Mouse (Mus musculus) adrenal gland, postnatal 14 days (tissue): ENCODE data around the gene Zfyve28. TPM values are rescaled to one million over a fixed set of nuclear protein-coding genes. Genes with fewer than 3 reads are reported as not detected.

Experiments
- DNase-seq: peaks from one replicate; pipeline ENCODE4 v3.0.0; 2021; ENCODE audit warnings: mixed read lengths
- total RNA-seq: library from RNA; stranded (reverse); gene quantifications from 2 replicates; pipeline ENCODE4 v1.2.3, GENCODE M21; 2021

Zfyve28 gene
- total RNA-seq, 1 experiment from 2014 or later = 0.44 TPM

DNA sequence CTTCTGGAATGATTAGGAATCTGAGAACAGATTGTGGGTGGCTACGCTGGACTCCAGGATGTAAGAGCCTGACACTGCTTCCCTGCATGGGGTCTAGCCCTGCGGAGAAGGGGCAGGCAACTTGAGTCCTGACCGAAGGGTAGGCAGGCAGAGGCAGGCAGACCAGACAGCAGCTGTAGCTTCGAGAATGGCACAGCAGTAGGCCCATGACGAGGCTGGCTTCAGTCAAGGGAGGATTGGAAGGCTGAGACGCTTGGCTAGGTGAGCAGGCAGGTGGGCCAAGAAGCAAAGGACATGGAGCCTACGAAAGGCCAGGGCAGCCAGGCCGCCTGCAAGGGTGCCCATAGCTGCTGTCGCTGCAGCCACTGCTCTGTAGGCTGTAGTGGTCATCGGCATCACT is 111.6 kb downstream of the Zfyve28 start:
- DNase-seq = no peak

DNA sequence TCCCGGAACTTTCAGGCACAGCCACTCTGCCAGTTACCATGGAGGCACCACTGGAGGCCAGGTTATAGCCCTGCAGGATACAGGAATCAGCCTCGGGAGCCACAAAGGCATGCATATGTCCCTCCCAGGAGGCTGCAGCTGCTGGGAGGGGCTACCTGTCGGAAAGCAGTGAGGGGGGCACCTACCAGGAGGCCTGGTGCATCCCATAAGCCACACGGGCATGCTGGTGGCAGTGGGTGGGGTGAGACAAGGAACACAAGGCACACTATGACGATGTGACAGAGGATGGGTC is 112.9 kb downstream of the Zfyve28 start:
- DNase-seq = no peak

DNA sequence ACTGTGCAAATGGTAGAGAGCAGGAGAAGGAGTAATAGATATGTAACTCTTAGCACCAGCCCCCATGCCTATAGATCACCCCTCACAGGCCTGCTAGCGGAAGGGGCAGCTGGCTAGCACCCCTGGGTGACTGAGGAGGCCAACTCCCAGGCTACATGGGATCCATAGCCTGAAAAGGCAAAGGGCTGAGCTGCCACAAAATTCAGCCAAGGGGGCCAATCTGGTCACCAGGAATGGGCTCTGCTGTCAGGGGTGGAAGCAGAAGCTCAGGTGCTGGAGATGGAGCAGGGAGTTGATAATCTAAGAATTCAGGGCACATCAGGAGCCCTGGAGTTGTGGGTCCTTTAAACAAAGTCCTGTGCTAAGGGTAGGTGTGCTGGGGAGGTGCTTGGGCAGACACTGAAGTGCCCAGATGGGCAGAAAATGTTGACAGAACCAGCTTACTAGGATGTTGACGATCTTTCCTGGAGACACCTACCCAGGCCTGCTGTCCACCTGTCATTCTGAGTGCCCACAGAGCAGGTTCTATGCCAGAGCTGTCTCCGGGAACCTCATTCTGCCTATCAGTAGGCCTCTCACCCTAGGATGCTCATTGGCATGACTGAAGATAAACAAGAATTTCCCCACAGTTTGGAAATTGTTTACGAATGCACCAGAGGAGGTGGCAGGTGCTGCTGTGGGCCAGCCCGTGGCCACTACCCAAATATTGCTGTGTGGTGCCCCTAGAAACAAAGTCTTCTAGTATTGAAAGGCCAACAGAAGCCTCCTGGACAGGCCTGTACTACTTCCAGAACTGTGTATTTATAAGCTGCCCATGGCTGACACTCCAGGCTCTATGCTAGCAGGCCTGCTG is 113.5 kb downstream of the Zfyve28 start:
- DNase-seq = no peak

DNA sequence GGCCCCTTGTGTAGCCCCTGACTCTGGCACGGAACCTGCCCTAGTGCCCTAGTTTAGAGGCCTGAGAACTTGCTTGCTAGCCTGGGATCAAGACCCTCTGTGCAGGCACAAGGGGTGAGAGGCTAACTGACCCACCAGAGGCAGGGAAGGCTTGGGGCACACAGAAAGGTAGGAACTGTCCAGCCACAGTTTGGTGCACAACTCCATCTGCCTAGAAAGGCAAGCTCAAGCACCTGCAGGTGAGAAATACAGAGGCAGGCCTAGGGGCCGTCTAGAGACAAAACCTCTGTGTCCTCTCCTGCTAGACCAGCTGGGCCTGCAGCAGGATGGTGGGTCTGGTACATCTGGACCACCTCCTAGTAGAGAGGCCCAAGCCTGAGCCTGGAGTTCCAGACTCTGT is 114.2 kb downstream of the Zfyve28 start:
- no peak for DNase-seq

DNA sequence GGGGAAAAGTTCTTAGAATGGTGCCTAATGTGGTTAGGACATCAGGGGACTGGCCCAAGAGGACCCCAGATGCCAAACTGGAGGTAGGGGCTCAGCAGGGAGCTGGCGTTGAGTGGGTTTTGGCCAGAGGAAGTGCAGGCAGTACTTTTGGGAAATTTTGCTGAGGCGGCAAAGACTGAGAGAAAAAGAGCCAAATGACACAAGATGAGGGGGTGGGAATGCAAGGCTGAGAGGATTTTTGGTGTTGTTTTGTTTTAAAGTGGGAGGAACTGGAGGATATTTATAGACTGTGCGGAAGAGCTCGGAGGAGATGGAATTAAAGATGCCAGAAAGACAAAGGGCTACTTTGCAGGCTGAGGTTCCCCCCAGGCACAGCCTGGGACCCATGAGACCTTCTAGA is 117.5 kb downstream of the Zfyve28 start:
- DNase-seq = no peak

DNA sequence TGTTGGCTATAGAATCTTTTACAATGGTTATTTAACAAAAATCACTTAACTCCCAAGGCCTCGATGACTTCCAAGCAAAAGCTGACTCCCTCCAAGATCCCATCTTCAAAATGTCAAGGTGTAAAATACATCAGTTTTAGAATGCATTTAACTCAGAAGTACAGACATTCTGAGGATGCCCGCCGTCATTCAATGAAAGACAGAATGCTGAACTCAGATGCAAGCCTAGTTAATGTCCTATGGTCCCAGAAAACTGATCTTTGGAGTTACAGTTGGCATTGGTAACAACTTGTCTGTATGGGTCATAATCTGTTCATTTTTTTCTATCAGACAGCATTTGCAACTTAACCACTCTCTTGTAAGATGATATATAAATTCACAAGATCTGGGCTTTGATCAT is 118.3 kb downstream of the Zfyve28 start:
- DNase-seq = no peak

DNA sequence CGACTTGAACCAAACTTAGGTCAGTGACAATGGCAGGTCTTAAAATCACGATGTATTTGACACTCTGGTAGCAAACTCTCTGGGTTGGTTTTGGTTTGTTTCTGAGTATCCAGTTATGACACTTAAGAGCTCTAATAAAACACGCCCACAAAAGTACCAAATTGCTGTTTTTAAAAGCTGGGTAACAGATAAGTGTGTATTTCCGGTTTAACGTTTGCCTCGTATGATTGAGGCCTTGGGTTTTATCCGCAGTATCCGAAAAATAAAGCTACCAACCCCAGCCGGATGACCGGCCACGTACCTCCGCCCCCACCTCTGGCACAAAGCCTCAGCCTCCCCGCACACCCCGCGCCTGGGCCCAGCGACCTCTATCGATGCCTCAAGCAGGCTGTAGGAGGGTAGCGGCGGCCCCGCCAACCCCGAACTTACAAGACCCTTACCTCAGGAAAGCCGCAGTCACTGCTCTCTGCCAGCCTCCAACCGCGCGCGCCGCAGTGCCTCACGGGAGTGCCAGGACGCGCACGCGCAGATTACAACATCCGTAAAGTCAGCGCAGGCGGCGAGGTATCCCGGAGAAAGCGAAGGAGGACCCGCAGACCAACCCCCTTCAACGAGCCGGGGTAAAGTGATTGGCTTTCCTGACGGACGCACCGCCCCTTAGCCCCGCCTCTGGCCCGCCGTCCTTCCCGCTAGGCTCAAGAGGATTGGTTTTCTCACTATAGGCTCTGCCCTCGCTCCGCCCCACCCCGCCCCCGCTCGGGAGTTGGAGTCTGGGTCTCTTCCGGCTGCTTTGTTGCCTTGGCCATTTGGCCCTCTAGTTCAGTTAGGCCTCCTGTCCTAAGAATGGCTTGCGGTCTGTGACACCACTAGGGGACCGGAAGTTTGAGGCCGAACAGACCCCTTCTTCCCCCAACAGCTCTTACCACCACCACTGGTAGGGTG is 119.0 kb downstream of the Zfyve28 start, which contains the start of the genes Poln and Haus3:
Poln (minus strand) TSS at position 499 of the 942 bp plus-strand sequence.
Haus3 (minus strand) TSS at position 578 of the 942 bp plus-strand sequence.
- DNase-seq = peak; percentile 99

DNA sequence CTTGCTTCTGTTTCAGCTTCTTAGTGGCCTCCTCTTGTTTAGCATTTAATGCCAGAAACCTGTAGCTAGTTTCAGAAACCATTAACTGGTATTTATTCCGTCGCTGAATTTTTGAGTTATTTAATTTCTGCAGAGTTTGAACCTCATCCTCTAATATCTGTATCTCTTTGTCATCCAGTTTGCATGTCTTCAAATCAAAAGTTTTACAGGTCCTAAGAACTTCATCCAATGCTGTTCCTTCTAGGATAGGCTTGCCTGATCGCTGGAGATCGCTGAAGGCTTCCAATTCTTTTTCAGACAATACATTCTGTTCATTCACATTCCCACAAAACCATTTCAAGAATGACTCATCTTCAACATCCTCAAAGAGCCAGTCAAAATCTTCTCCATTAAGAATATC is 120.4 kb downstream of the Zfyve28 start:
- DNase-seq = no peak

DNA sequence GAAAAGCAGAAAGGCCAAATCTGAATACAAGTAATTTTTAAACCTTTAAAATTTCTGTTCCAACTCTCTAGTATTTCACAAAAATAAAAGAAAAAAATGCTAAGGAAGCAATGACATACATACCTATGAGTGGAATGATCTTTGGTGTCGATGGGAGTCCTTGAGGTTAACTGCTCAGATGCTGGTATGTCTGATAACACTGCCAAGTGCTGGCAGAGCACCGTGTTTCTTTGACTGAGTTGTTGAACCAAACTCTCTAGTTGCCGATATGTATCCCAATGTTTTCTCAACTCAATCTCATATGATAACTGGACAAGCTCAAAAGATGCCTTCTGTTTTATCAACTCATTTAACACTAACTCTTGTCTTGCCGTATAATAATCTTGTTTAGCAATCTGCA is 122.5 kb downstream of the Zfyve28 start:
- no peak for DNase-seq

DNA sequence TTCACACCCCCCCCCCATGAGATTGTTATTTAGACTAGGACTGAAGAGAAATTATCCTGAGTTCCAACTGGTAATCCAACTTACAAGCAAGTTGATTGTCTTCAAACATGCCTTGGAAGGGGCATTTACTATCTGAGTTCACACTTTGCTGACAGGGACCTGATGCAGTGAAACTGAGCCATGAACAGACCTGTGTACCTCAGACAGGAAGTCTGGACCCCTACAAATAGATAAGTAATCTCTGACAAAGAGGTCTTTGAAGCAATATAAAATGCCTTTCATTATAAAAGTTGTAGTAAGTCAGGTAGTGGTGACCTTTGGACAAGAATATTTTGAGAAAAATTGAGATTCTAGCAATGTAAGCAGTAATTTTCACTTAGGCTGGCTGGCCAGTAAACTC is 139.8 kb downstream of the Zfyve28 start:
- DNase-seq = no peak

DNA sequence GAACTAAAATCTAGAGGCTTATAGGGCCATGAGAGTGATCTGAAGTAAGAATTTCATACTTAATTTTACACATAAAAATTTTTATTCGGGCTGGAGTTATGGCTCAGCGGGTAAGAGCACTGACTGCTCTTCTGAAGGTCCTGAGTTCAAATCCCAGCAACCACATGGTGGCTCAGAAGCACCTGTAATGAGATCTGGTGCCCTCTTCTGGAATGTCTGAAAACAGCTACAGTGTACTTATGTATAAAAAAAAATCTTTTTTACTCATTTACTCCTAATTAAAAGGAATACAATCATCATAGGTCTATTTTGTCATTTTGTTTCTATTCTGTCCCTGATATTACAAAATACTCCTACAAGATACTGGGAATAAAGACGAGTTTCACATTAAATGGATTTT is 140.7 kb downstream of the Zfyve28 start:
- DNase-seq = no peak

Other genes with a start within 250 kb of the Zfyve28 start
- gene Poln, start 119.0 kb downstream of the Zfyve28 start, total RNA-seq = 35.4 and 47.0 TPM in 2 replicates
- gene Haus3, start 118.9 kb downstream of the Zfyve28 start, total RNA-seq = 9.9 and 10.0 TPM in 2 replicates
- gene Mxd4, start 100.7 kb downstream of the Zfyve28 start, total RNA-seq = 145 and 158 TPM in 2 replicates
- not detected in 2 replicates for gene Cfap99, start 151 bp upstream of the Zfyve28 start, total RNA-seq
- gene Rnf4, start 47.8 kb upstream of the Zfyve28 start, total RNA-seq = 99.3 and 112 TPM in 2 replicates
- gene Fam193a, start 81.5 kb upstream of the Zfyve28 start, total RNA-seq = 30.4 and 34.1 TPM in 2 replicates
- gene Tnip2, start 225.5 kb upstream of the Zfyve28 start, total RNA-seq = 12.1 and 14.8 TPM in 2 replicates
- gene Sh3bp2, start 237.4 kb upstream of the Zfyve28 start, total RNA-seq = 6.5 and 11.8 TPM in 2 replicates